ENCODE assay signal across 27 mouse cellular contexts in genomic region chr6:86909881-86910280, GRCm38 (mm10).
A peak's percentile ranks its signal among the peaks of the same experiment; 100 is the strongest.
DNase-seq lines count a peak whose midpoint lies in the region; ATAC-seq and TF ChIP-seq lines count a peak whose summit lies in the region.
"Had no signal": no experiment of that assay in that cellular context is flagged by ENCODE, and none has a peak within 500 bp of the region (broad histone marks: within the 10 kb centered on the region; RNA-seq: fewer than 3 reads in every experiment).

No protein-coding gene starts in this region.

- no peak for TF ChIP-seq POLR2A in thymus, adult 2 months (IDR thresholded peaks at IDR 0.05; ENCODE audit: control insufficient read depth, extremely low read depth, insufficient read depth, low read length, poor library complexity)
- TF ChIP-seq POLR2A in lung, adult 2 months (IDR thresholded peaks at IDR 0.05; ENCODE audit: borderline replicate concordance, extremely low read depth, low read depth, low read length), result no peak

- no peak overlapping the region for H3K27ac ChIP-seq in thymus, adult 2 months (ENCODE audit: control insufficient read depth, insufficient read depth, low read length)
- H3K27ac ChIP-seq: embryonic facial prominence, embryonic 12.5 days; embryonic facial prominence, embryonic 15.5 days; hindbrain, embryonic 10.5 days; hindbrain, embryonic 13.5 days; hindbrain, postnatal 0 days; intestine, embryonic 15.5 days had no signal

- no peak for TF ChIP-seq CTCF in thymus, adult 2 months (IDR thresholded peaks at IDR 0.05; ENCODE audit: borderline replicate concordance, control insufficient read depth, extremely low read depth, insufficient read depth, low read length, poor library complexity)
- TF ChIP-seq CTCF in lung, adult 2 months (IDR thresholded peaks at IDR 0.05; ENCODE audit: insufficient read depth, low read length), result no peak

- no peak overlapping the region for H3K4me3 ChIP-seq in thymus, adult 2 months (ENCODE audit: control insufficient read depth, insufficient read depth, low read length)
- H3K4me3 ChIP-seq in lung, adult 2 months (replicated peaks; ENCODE audit: extremely low read depth, low read depth, low read length), result no peak overlapping the region
- H3K4me3 ChIP-seq: embryonic facial prominence, embryonic 12.5 days; embryonic facial prominence, embryonic 15.5 days; hindbrain, embryonic 10.5 days; hindbrain, embryonic 13.5 days; intestine, embryonic 15.5 days had no signal

- WGBS in thymus, adult 2 months, result 10% methylated on average over 7 of the region's 7 CpGs
- 61% methylated on average over 7 of the region's 7 CpGs for WGBS in lung, adult 2 months

- peak; percentile 78 for ATAC-seq in activated CD4-positive, CD25-positive, alpha-beta regulatory T cell, adult 4 months
- ATAC-seq in megakaryocyte-erythroid progenitor cell, adult 5-6 weeks (replicated peaks; ENCODE audit: low FRiP score, low TSS enrichment, poor library complexity, severe bottlenecking), result 0 out of 2 replicates have a peak, but pooled peaks have one; percentile 33
- ATAC-seq: forebrain, embryonic 14.5 days; forebrain, postnatal 0 days; hindbrain, postnatal 0 days; intestine, embryonic 15.5 days; Patski had no signal

- H3K4me1 ChIP-seq in thymus, adult 2 months (replicated peaks; ENCODE audit: control insufficient read depth, insufficient read depth, low read length), result peaks cover 11% of the 10 kb centered on the region
- H3K4me1 ChIP-seq in lung, adult 2 months (ENCODE audit: control insufficient read depth, insufficient read depth, low read length), result peaks cover 8% of the 10 kb centered on the region
- H3K4me1 ChIP-seq: embryonic facial prominence, embryonic 12.5 days; embryonic facial prominence, embryonic 15.5 days; hindbrain, embryonic 10.5 days; hindbrain, embryonic 13.5 days; intestine, embryonic 15.5 days had no signal

- H3K36me3 ChIP-seq in thymus, adult 2 months (ENCODE audit: control insufficient read depth, insufficient read depth, low read length), result no peaks in the 10 kb centered on the region
- H3K36me3 ChIP-seq: embryonic facial prominence, embryonic 12.5 days; embryonic facial prominence, embryonic 15.5 days; hindbrain, embryonic 13.5 days; intestine, embryonic 15.5 days had no signal

- H3K27me3 ChIP-seq in thymus, adult 2 months (ENCODE audit: control insufficient read depth, insufficient read depth, low read length), result no peaks in the 10 kb centered on the region
- H3K27me3 ChIP-seq: CH12.LX; embryonic facial prominence, embryonic 12.5 days; embryonic facial prominence, embryonic 15.5 days; hindbrain, embryonic 13.5 days; intestine, embryonic 15.5 days; Patski had no signal

- DNase-seq in thymus, postnatal 0 days (ENCODE audit: low spot score), result peak; percentile 51
- DNase-seq in thymus, adult 2 months, result no peak
- DNase-seq in CD4-positive, CD25-positive, alpha-beta regulatory T cell, adult 2 months (ENCODE audit: low read depth, low spot score), result peak; percentile 58
- no peak for DNase-seq in frontal cortex, postnatal 36 days (ENCODE audit: low spot score in 2 of 2)
- DNase-seq in lung, adult 2 months, result no peak
- DNase-seq in kidney, adult 18-20 months, result no peak
- DNase-seq: adrenal gland, adult 2 months; adrenal gland, postnatal 14 days; B cell, adult 2 months; cerebellum, adult 11 months; cerebellum, adult 9-11 months; cerebellum, postnatal 25 days; forebrain, postnatal 0 days; gastrocnemius, postnatal 25 days; heart, postnatal 36 days; kidney, adult 11 months had no signal

Comparison
In these comparisons a context has a peak if more than half of its experiments do, and no peak if none do; other contexts are left out.
1. DNase-seq: peak in thymus, postnatal 0 days (single experiment) and CD4-positive, CD25-positive, alpha-beta regulatory T cell, adult 2 months (single experiment); none in thymus, adult 2 months (single experiment), frontal cortex, postnatal 36 days (0 of 2), lung, adult 2 months (single experiment) and kidney, adult 18-20 months (single experiment).